Mouse (Mus musculus) CD4-positive, CD25-positive, alpha-beta regulatory T cell, adult 4 months (primary cell): ENCODE results near the gene Birc5. TPM values are rescaled to one million over a fixed set of nuclear protein-coding genes. Genes with fewer than 3 reads are reported as not detected.
A peak's percentile ranks its signal among the peaks of the same experiment; 100 is the strongest.

Experiments used
- ATAC-seq: one replicate; pipeline ENCODE4 v1.8.0; 2017
- polyA plus RNA-seq, 2 experiments: library from polyadenylated mRNA; unstranded; fragments of 100-300 nt; shearing (Covaris generic); gene quantifications; one replicate each; pipeline ENCODE4 v1.2.1; 2017

The Birc5 gene
- polyA plus RNA-seq, 2 experiments from 2014 or later, result 16.9 to 31.5 TPM

DNA sequence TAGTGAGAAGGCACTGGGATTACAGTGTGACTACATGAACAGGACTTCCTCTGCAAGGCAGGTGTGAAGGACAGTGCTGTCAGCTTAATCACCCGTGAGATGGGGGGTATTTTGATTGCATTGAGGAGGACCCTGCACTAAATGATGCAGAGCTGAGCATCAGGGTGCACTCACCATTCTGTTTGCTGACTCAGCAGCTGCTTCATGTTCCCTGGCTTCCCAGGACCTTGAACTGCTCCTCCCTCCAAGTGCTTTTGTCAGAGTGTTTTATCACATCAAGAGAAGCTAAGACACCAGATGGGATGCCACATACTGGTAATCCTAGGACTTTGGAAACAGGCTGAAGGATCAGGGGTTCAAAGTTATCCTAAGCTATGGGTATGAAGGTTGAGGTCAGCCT is 6.9 kb downstream of the Birc5 start:
- ATAC-seq, result no peak

GRCm38 (mm10) chr11:117857462-117857861 is 8.4 kb downstream of the Birc5 start:
- no peak for ATAC-seq

DNA sequence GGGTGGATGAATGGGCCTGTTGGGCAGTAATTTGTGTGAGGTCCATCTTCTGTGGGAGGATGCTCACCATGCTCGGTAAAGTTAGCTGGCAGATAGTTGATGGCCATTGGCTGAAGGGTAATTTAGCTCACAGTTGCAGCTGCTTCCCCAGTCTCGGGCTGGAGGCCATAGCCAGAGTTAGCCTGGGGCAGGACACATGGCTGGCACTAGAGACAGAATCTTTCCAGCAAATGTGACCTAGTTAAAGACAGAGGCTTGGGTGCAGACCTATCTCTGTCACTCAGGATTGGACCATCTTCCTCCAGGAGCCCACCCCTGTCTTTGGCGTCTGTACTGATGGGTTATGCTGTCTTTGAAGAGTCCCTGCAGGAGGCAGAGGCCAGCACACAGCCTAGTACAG is 9.3 kb downstream of the Birc5 start:
- no peak for ATAC-seq

DNA sequence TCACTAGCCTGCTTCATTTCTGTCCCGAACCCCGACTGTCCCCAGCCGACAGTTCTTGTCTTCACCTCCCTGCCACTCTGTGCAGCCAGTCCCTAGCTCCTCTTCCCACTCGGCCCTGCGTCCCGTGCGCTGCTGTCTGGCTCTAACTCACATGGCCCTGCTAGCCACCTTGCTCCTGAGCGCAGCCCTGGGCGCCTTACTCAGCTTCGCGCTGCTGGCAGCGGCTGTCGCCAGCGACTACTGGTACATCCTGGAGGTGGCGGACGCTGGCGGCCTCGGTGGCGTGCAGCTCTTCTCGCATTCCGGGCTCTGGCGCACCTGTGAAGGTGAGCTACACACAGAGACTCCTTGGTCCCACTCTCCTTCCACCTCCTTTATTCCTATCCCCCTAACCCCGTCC is 11.6 kb downstream of the Birc5 start, which contains the start of gene Tmem235:
TSS of gene Tmem235 (plus strand) at position 152 of the 400 bp plus-strand sequence.
- no peak for ATAC-seq

- ATAC-seq, result no peak
Measured at GRCm38 (mm10) chr11:117863174-117863856, 14.3 kb downstream of the Birc5 start.

DNA sequence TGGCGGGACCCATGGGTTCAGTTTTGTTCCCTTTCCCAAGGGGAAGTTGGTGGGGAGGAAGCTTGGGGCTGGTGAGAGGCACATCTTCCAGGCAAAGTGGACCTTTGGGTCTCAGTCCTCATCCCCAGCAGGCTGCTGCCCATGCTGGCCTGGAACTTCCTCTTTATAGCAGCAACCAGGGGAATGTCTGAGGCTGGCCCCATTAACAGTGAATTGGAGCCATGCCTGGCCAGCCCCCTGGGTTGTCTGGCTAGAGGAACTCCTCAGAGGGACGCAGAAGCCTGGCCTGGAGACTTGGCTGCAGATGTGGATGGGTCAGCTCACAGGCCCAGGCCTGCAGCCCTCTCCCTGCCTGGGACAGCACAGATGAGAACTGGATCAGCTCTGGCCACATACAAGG is 15.8 kb downstream of the Birc5 start:
- no peak for ATAC-seq

DNA sequence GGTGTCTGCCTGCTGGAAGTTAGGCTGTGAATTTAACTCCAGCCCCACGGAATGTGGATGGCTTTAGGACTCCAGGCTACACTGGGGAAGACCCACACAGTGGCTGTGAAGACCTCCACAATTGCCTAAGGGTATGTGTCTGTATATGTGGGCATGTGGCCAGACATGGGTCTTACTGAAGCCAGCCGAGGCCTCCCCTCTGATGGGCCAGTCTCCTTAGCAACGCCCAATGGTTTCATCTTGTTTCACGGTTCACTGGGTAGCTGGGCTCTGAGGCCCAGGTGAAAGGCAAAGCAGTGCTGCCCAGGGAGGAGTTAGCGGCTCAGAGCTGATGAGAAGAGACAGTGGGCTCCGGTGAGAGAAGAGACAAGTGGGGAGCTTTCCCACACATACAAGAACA is 16.9 kb downstream of the Birc5 start:
- no peak for ATAC-seq

DNA sequence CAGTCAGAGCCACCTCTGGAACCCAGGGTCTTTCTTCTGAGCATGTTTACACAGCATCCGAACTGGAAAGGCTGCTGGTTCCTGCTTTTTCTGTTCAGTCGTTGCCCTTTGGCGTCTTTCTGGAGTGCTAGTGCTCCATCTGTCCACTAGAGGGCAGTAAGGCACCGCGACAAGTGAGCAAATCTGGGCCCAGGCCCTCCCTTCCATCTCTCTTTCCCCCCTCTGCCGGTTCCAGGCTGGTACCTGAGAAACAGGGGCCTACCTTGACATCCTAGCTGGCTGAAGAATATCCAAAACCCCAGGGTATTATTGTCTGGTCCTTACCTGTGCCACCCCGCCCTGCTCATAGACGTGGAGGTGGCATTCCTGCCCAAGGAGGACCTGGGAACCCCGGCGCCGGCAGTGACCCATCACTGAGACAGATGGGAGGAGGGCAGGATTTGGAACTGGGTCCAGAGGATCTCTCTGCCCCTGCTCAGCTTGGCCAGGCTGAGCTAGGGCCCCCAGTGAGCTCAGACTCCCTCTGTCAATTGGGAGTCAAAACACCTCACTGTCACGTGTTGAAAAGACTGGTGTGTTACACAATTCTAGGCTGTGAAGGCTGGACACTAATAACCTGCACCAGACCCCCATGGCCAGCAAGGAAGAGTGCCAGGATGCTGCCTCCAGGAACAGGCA is 21.8 kb downstream of the Birc5 start:
- ATAC-seq, result peak; percentile 36

GRCm38 (mm10) chr11:117871376-117871775 is 22.3 kb downstream of the Birc5 start:
- no peak for ATAC-seq

DNA sequence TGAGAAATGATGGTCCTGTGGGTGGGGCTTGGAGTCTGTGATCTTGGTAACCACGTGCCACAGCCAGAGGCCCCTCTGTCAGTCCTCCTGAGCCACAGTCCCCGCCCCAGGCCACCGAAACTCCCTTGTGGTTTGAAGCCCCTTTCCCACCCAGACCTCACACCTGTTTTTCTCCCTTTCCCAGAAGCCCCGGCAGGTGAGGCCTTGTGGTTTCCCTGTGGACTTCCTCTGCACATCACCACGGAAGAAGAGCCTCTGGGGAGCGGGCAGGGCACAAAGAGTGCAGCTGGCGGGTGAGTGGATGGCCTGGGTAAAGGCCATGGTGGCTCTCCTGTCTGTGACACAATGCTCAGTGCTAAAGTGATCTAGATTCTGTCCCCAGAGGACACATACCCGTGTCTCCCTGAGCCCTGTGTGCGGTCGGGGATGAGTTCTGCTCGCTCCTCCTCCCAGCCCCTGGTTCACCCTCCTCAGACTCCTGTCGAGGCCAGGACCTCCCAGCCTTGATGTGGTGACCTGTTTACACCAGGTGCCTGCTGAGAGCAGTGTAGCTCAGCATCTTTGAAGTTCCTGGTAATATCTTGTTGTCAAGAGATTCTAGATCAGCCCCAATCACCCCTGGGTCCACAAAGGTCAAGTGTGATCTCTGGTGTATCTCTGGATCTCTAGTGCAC is 23.0 kb downstream of the Birc5 start:
- peak; percentile 76 for ATAC-seq

DNA sequence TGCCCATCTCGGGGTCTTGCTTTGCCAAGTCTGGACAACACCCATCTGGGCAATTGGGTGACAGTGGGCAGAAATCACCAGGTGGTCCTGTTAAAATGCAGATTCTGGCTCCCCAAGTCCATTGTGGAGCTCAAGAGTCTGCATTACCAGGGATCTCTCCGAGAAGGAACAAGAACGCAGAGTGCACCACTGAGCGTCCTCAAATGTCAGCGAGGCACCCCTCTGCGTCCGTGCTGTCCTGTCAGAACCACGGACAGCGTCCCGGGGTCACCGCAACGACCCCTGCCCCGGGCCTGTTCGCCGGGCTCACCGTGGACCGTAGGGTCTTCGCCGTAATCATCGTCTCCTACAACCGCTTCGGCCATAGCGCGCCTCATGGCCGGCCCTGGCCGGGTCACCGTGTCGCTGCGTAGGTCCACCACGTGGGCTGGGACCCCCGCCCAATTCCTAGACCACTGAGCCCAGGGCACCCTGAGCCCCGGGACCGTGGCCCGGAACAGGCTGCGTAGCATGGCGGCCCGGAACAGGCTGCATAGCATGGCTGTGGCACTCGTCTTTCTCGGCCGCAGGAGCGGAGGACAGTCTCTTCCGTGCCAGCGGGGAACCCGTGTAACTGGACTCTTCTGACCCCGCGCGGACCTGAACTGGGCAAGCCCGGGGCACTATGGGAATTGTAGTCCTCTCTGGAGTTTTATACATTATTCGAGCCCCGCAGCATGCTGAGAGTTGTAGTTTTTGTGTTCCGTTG is 24.0 kb downstream of the Birc5 start, which contains the start of gene Tha1:
TSS of gene Tha1 (minus strand) at position 621 of the 748 bp plus-strand sequence.
- ATAC-seq, result no peak

DNA sequence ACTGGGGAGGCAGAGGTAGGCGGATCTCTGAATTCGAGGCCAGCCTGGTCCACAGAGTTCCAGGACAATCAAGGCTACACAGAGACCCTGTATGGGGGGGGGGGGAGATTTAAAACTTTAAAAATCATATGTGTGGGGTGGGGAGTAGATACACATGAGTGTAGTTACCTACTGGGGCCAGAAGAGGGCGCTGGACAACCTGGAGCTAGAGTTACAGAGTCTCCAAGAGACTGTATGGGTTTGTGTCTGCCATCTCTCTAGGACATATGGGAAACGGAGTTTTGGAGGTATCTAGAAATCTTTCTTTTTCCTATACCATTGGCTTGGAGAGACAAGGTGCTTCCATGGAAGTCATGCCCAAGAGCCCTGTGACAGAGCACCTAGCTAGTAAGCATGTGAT is 25.4 kb downstream of the Birc5 start:
- ATAC-seq, result no peak

DNA sequence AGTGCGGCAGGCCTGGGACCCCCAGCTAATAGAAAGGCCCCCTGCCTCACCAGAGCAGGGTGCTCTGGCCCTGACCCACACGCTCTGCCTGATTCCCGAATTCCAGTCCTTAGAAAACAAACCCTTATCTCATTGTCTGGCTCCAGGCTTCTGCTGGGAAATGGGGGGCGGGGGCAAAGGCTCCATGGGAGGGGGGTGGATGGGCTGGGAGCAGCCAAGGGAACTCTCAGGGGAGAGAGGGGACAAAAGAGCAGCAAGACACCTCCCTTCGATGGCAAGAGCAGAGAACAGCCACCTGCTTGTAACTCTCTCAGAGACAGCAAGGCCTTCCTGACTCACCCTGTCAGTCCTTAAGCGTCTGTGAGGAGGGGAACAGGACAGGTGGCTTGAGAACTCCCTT is 26.6 kb downstream of the Birc5 start:
- ATAC-seq, result no peak

GRCm38 (mm10) chr11:117877917-117878745 is 29.1 kb downstream of the Birc5 start:
- ATAC-seq, result peak; percentile 92

DNA sequence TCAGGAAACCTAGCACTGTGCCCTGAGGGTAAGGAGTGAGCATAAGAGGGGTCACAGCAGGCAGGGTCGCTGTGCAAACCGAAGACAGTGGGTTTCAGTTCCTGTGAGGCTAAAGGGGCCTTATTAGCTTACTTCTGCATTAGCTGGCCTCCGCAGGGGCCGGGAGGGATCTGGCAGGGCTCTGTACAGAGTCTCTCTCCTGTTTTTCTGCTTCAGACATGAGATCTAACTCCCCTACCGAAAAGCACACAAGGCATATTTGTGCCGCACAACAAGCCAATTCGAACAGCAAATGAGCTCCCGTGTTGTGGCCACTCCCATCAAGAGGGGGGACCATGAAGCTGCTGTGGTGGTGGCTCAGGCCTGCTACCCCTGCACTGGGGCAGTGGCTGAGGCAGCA is 29.8 kb downstream of the Birc5 start:
- no peak for ATAC-seq

- ATAC-seq, result no peak
Measured at GRCm38 (mm10) chr11:117879676-117880075, 30.6 kb downstream of the Birc5 start.

- no peak for ATAC-seq
Measured at GRCm38 (mm10) chr11:117880336-117880976, 31.4 kb downstream of the Birc5 start.

DNA sequence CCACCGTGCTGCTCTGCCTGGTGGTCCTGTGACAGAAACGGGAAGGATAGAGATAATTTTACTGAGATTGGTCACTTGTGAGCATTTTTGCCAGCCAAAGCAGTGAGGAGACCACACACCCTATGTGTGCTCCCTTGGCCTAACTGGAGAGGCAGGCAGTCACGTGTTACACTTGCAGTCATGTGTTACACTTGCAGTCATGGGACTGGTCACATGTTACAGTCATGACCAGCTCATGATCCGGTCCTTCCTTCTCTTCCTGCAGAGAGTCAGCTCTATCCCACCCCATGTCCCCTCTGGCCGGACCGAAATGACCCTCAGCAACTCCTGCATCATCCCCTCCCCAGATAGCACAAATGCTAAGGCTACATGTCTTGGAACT is 31.9 kb downstream of the Birc5 start:
- ATAC-seq, result no peak

DNA sequence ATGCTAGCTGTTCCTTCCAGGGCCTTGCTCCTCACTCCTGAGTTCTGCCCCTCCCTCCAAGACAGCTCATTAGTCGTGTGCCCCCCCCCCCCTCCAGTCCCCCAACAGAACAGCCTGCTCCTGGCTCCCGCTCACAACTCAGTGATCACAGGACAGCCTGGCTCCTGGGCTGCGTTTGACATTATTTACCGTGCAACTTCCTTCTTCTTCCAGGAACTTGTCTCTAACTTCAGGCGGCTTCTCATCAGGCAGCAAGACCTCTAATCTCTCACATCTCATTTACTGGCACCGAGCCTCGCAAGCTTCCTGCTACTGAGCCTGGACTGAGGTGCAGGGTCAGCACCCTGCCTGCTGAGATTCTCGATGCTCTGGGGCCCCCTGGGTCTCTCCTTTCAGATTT is 32.7 kb downstream of the Birc5 start:
- peak; percentile 28 for ATAC-seq

DNA sequence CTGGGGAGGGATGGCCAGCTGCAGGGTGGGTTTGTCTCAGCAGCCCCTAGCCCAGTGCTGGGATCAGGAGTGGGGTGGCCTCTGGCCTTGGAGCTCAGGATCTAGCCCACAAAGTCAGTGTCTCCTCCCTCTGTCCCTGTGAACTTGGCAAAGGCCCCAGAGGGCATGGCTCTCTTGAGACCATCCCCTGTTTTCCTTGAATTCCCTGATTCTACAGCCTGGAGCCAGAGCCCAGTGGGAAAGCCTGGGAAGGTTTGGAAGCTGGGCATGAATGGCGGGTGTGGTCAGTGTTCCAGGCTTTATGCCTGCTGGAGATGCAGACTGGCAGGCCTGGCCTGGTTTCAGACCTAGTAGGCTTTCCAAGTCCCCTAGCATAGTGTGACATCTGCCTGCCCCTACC is 33.2 kb downstream of the Birc5 start:
- no peak for ATAC-seq

- no peak for ATAC-seq
Measured at GRCm38 (mm10) chr11:117886000-117886399, 36.9 kb downstream of the Birc5 start.
